Mouse (Mus musculus) myocyte (in vitro differentiated cells): ENCODE measurements around the gene Tspo.

Experiments
- CEBPB ChIP-seq: IDR thresholded peaks from 2 replicates; pipeline ENCODE4 v1.6.1; 2011; ENCODE audit warnings: mild to moderate bottlenecking, moderate library complexity; ENCODE audit not compliant: poor library complexity, insufficient read depth, severe bottlenecking
- E2F4 ChIP-seq: IDR thresholded peaks from one replicate; pipeline ENCODE4 v1.6.1; 2011; ENCODE audit warnings: mild to moderate bottlenecking, control low read depth, moderate library complexity; ENCODE audit not compliant: insufficient read depth
- MAX ChIP-seq: IDR thresholded peaks from one replicate; pipeline ENCODE4 v1.6.1; 2011; ENCODE audit warnings: low read depth, mild to moderate bottlenecking, control low read depth
- MYOG ChIP-seq, 3 experiments: IDR thresholded peaks; one replicate each; pipeline ENCODE4 v1.6.1; 2011; ENCODE audit warnings: control low read depth in 2 of 3, low read depth in 2 of 3, mild to moderate bottlenecking in 2 of 3; ENCODE audit not compliant: insufficient read length in 2 of 3, control insufficient read depth in 1 of 3, insufficient read depth in 1 of 3
- POLR2A ChIP-seq: IDR thresholded peaks from one replicate; pipeline ENCODE4 v1.6.1; 2011; ENCODE audit warnings: low read depth, mild to moderate bottlenecking, control low read depth, moderate library complexity; ENCODE audit not compliant: insufficient read length
- POLR2AphosphoS2 ChIP-seq: IDR thresholded peaks from one replicate; pipeline ENCODE4 v1.6.1; 2011; ENCODE audit warnings: low read depth, control low read depth; ENCODE audit not compliant: insufficient read length
- REST ChIP-seq: IDR thresholded peaks from one replicate; pipeline ENCODE4 v1.6.1; 2011; ENCODE audit warnings: mild to moderate bottlenecking, control low read depth, moderate library complexity; ENCODE audit not compliant: insufficient read depth, insufficient read length
- SRF ChIP-seq: IDR thresholded peaks from one replicate; pipeline ENCODE4 v1.6.1; 2011; ENCODE audit warnings: low read depth; ENCODE audit not compliant: control insufficient read depth, insufficient read length
- USF1 ChIP-seq: IDR thresholded peaks from one replicate; pipeline ENCODE4 v1.6.1; 2011; ENCODE audit warnings: low read depth, mild to moderate bottlenecking, control low read depth, moderate library complexity

GRCm38 (mm10) chr15:83523196-83523595 is 40.2 kb upstream of the Tspo start:
- TF ChIP-seq POLR2A (no peak), CEBPB (no peak), USF1 (no peak), E2F4 (no peak), REST (no peak), POLR2AphosphoS2 (no peak), SRF (no peak), MYOG (IDR thresholded peaks at IDR 0.05; ENCODE audit: control insufficient read depth in 1 of 3, insufficient read depth in 1 of 3, insufficient read length in 2 of 3, low read depth in 2 of 3) (no peak), MAX (no peak)
